Mouse (Mus musculus) CH12.LX (cell line): ENCODE data around the gene Pycr2. TPM values are rescaled to one million over a fixed set of nuclear protein-coding genes. Genes with fewer than 3 reads are reported as not detected.
A peak's percentile ranks its signal among the peaks of the same experiment; 100 is the strongest.

Source experiments
- DNase-seq: peaks from one replicate; pipeline ENCODE4 v3.0.0-alpha.2; 2013; ENCODE audit errors: extremely low read depth
- H3K27ac ChIP-seq: 2 replicates; pipeline ENCODE4 v1.5.1; 2012; ENCODE audit warnings: low read depth, mild to moderate bottlenecking, control low read depth, moderate library complexity; ENCODE audit not compliant: insufficient read depth
- H3K27me3 ChIP-seq: replicated peaks from 2 replicates; pipeline ENCODE3; 2012; ENCODE audit warnings: inconsistent platforms
- H3K36me3 ChIP-seq, 2 experiments: replicated peaks in 1 of 2; 2 replicates each; pipeline versions ENCODE3 to v1.6.1; 2012; ENCODE audit warnings: inconsistent platforms in 1 of 2, low read length in 1 of 2, mild to moderate bottlenecking in 1 of 2, mixed read lengths in 1 of 2, moderate library complexity in 1 of 2; ENCODE audit not compliant: control insufficient read depth in 1 of 2, insufficient read depth in 1 of 2
- H3K4me1 ChIP-seq, 2 experiments: 2 replicates each; pipeline ENCODE4 v1.6.1; 2012; ENCODE audit warnings: inconsistent platforms in 1 of 2, moderate library complexity in 1 of 2; ENCODE audit not compliant: insufficient read depth in 2 of 2, control insufficient read depth in 1 of 2
- H3K4me2 ChIP-seq: 2 replicates; pipeline ENCODE4 v1.6.1; 2012; ENCODE audit warnings: low read depth, mild to moderate bottlenecking, control low read depth; ENCODE audit not compliant: poor library complexity, insufficient read depth, severe bottlenecking
- H3K4me3 ChIP-seq, 3 experiments: fragments of 150-350 bp in 1 of 3; sonication (generic) in 1 of 3; replicated peaks in 1 of 3; 2 replicates each; pipeline versions ENCODE3 to v1.5.1; 2011 to 2012; ENCODE audit warnings: low read depth in 2 of 3, low read length in 2 of 3, mild to moderate bottlenecking in 2 of 3, moderate library complexity in 2 of 3, control low read depth in 1 of 3, improper control_type of control experiment in 1 of 3, inconsistent platforms in 1 of 3, mixed read lengths in 1 of 3; ENCODE audit not compliant: poor library complexity in 1 of 3
- H3K79me2 ChIP-seq: replicated peaks from 2 replicates; pipeline ENCODE4 v1.6.1; 2012; ENCODE audit warnings: mild to moderate bottlenecking, moderate library complexity; ENCODE audit not compliant: control insufficient read depth, poor library complexity, insufficient read depth, severe bottlenecking; ENCODE audit errors: extremely low read depth
- H3K9ac ChIP-seq: 2 replicates; pipeline ENCODE4 v1.6.1; 2012; ENCODE audit warnings: low read depth, mild to moderate bottlenecking, control low read depth, moderate library complexity; ENCODE audit not compliant: insufficient read depth
- H3K9me3 ChIP-seq: replicated peaks from 2 replicates; pipeline ENCODE3; 2012; ENCODE audit warnings: low read length, inconsistent platforms, mixed read lengths
- BHLHE40 ChIP-seq: IDR thresholded peaks from 2 replicates; pipeline ENCODE4 v1.6.1; 2011; ENCODE audit warnings: mild to moderate bottlenecking, low read depth, low read length, improper control_type of control experiment
- CTCF ChIP-seq, 2 experiments: IDR thresholded peaks in 1 of 2; conservative IDR thresholded peaks in 1 of 2; 2 replicates each; pipeline ENCODE4 v1.5.1; 2011 to 2012; ENCODE audit warnings: low read depth in 2 of 2, low read length in 2 of 2, improper control_type of control experiment in 1 of 2, inconsistent platforms in 1 of 2, mild to moderate bottlenecking in 1 of 2, moderate library complexity in 1 of 2
- EP300 ChIP-seq: IDR thresholded peaks from 2 replicates; pipeline ENCODE4 v1.6.1; 2011; ENCODE audit warnings: low read length, improper control_type of control experiment
- JUND ChIP-seq: conservative IDR thresholded peaks from 2 replicates; pipeline ENCODE4 v1.6.1; 2011; ENCODE audit warnings: low read depth, low read length, improper control_type of control experiment
- POLR2AphosphoS2 ChIP-seq: IDR thresholded peaks from 2 replicates; pipeline ENCODE4 v1.6.1; 2011; ENCODE audit warnings: low read depth, low read length, improper control_type of control experiment
- TBP ChIP-seq: conservative IDR thresholded peaks from 2 replicates; pipeline ENCODE4 v1.6.1; 2011; ENCODE audit warnings: low read depth, low read length, improper control_type of control experiment
- ZC3H11A ChIP-seq: IDR thresholded peaks from 2 replicates; pipeline ENCODE4 v1.6.1; 2012; ENCODE audit warnings: low read depth, mild to moderate bottlenecking, inconsistent platforms, low read length, improper control_type of control experiment
- ZNF384 ChIP-seq: IDR thresholded peaks from 2 replicates; pipeline ENCODE4 v1.6.1; 2012; ENCODE audit warnings: low read depth, low read length, improper control_type of control experiment, inconsistent platforms
- dilution Hi-C: fragments of 300-500 bp; cut with MboI; formaldehyde crosslinking; loops from 2 replicates; pipeline ENCODE4 v1.14.3; 2020; ENCODE audit warnings: low sequenced_read_pairs; ENCODE audit not compliant: extremely low pct_unique_long_range_greater_than_20kb, extremely low pct_ligation_motif_present
- in situ Hi-C: fragments of 300-500 bp; cut with MboI; formaldehyde crosslinking; loops from 3 replicates; pipeline ENCODE4 v1.14.3; 2019; ENCODE audit warnings: low sequenced_read_pairs, low pct_ligation_motif_present, low pct_unique_long_range_greater_than_20kb, mixed read lengths
- polyA plus RNA-seq: library from polyadenylated mRNA; unstranded; fragments of >175 nt; gene quantifications from 2 replicates; pipeline ENCODE4 v1.2.1, GENCODE M21; 2012; ENCODE audit warnings: low read depth; ENCODE audit not compliant: insufficient read length
- total RNA-seq, 2 experiments: library from RNA; depleted of rRNA; stranded (reverse); fragments of 300-350 nt in 1 of 2; fragments of >200 nt in 1 of 2; gene quantifications; 2 replicates each; pipeline ENCODE4 v1.2.3; 2012 to 2014

The Pycr2 gene
- total and polyA plus RNA-seq, 3 experiments, result 73.0 to 131 (median 119) TPM

- Histone ChIP-seq H3K4me3 (no peak overlapping the region), H3K27ac (no peak overlapping the region), H3K9me3 (no peaks in the 10 kb centered on the region), H3K27me3 (peaks cover 33% of the 10 kb centered on the region), H3K36me3 (peaks cover 0 to 17% of the 10 kb centered on the region in 2 experiments), H3K4me1 (peaks cover 11 to 34% of the 10 kb centered on the region in 2 experiments)
- dilution Hi-C loops (no loop called here), in situ Hi-C loops (no loop called here)
- no peak for DNase-seq
- TF ChIP-seq CTCF (conservative IDR thresholded peaks at IDR 0.05 in 1 of 2, IDR thresholded peaks at IDR 0.05 in 1 of 2; ENCODE audit: low read depth in 2 of 2, low read length in 2 of 2) (peak in 1 of 2 experiments; percentile 16; a peak in 1 of 4 replicates), EP300 (no peak)
- TF ChIP-seq, all 38 proteins: peak for 1
- H3K4me2 ChIP-seq, result no peak overlapping the region
- no peak overlapping the region for H3K9ac ChIP-seq
- no peaks in the 10 kb centered on the region for H3K79me2 ChIP-seq
These were observed 39.8 kb downstream of the Pycr2 start for GRCm38 (mm10) chr1:180943896-180944295.

DNA sequence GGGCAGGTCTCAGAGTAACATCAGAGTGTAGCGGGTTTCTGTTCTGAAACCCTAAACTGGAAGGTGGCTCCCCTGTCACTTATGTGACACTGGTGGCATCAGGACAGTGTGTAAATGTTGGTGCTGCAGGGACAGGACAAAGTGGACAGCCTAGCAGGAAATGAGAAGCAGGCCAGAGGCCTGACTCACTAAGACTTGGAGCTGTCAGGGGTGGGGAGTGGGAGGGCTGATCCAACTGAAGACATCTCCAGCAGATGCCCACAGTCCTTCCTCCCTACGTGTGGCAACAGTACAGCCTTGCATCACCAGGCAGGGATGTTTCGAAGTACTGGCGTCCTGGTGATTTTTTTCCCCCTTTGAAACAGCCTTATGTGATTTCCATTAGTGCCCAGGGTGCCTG is 40.5 kb downstream of the Pycr2 start:
- Histone ChIP-seq H3K36me3 (peaks cover 0 to 21% of the 10 kb centered on the region in 2 experiments), H3K27ac (no peak overlapping the region), H3K27me3 (peaks cover 33% of the 10 kb centered on the region), H3K9me3 (no peaks in the 10 kb centered on the region), H3K4me2 (no peak overlapping the region), H3K4me1 (peaks cover 11 to 34% of the 10 kb centered on the region in 2 experiments), H3K4me3 (no peak overlapping the region), H3K79me2 (no peaks in the 10 kb centered on the region), H3K9ac (no peak overlapping the region)
- dilution Hi-C loops (no loop called here), in situ Hi-C loops (no loop called here)
- DNase-seq, result no peak
- TF ChIP-seq EP300 (no peak), TBP (no peak), POLR2AphosphoS2 (no peak), BHLHE40 (no peak), ZNF384 (no peak), ZC3H11A (no peak)

GRCm38 (mm10) chr1:180945001-180945980 is 41.2 kb downstream of the Pycr2 start:
- H3K27ac ChIP-seq, result no peak overlapping the region
- no peak for DNase-seq
- no peak overlapping the region for H3K4me3 ChIP-seq
- peaks cover 0 to 25% of the 10 kb centered on the region in 2 experiments for H3K36me3 ChIP-seq
- in situ Hi-C loops, result no loop called here
- H3K4me1 ChIP-seq, result peaks cover 10 to 34% of the 10 kb centered on the region in 2 experiments
- no peaks in the 10 kb centered on the region for H3K9me3 ChIP-seq
- peaks cover 33% of the 10 kb centered on the region for H3K27me3 ChIP-seq
- no peak overlapping the region for H3K9ac ChIP-seq
- dilution Hi-C loops, result no loop called here
- TF ChIP-seq JUND (no peak), ZNF384 (no peak)
- no peaks in the 10 kb centered on the region for H3K79me2 ChIP-seq
- no peak overlapping the region for H3K4me2 ChIP-seq
